Comparison of ENCODE assay signal across 14 mouse cellular contexts in genomic region chr4:55672288-55672687, GRCm38 (mm10).
DNase-seq lines count a peak whose midpoint lies in the region; ATAC-seq and TF ChIP-seq lines count a peak whose summit lies in the region.
"Had no signal": no experiment of that assay in that cellular context is flagged by ENCODE, and none has a peak within 500 bp of the region (broad histone marks: within the 10 kb centered on the region; RNA-seq: fewer than 3 reads in every experiment).

No protein-coding gene starts in this region.

- H3K4me2 ChIP-seq in heart, embryonic 12.5 days = no peak overlapping the region
- H3K4me2 ChIP-seq in kidney, embryonic 16.5 days (replicated peaks; ENCODE audit: low read depth, low read length) = no peak overlapping the region

- H3K36me3 ChIP-seq in heart, embryonic 12.5 days = no peaks in the 10 kb centered on the region
- H3K36me3 ChIP-seq in kidney, embryonic 16.5 days (ENCODE audit: insufficient read depth, low read length) = no peaks in the 10 kb centered on the region
- H3K36me3 ChIP-seq: G1E had no signal

- no peaks in the 10 kb centered on the region for H3K9me3 ChIP-seq in heart, embryonic 12.5 days (replicated peaks)
- H3K9me3 ChIP-seq in kidney, embryonic 16.5 days (ENCODE audit: low read length) = no peaks in the 10 kb centered on the region

- no peak overlapping the region for H3K9ac ChIP-seq in heart, embryonic 12.5 days
- no peak overlapping the region for H3K9ac ChIP-seq in kidney, embryonic 16.5 days (replicated peaks; ENCODE audit: low read length)
- H3K9ac ChIP-seq: liver, embryonic 14.5 days had no signal

- intact Hi-C loops in heart, postnatal 14 days (cut with DNase I) = no loop called here
- intact Hi-C loops in left cerebral cortex, adult 2 months (cut with DNase I) = no loop called here

- H3K4me3 ChIP-seq in heart, embryonic 12.5 days = no peak overlapping the region
- H3K4me3 ChIP-seq in kidney, embryonic 16.5 days (ENCODE audit: low read length) = no peak overlapping the region
- H3K4me3 ChIP-seq in left cerebral cortex, adult 2 months = no peak overlapping the region

- TF ChIP-seq CTCF in left cerebral cortex, adult 2 months (IDR thresholded peaks at IDR 0.05) = no peak

- DNase-seq in heart, adult 18-20 months = peak; percentile 40 to 83
- peak; percentile 29 to 31 for DNase-seq in heart, postnatal 14 days
- DNase-seq in lung, postnatal 14 days = peak; percentile 50
- no peak for DNase-seq in left cerebral cortex, adult 2 months (ENCODE audit: extremely low spot score in 1 of 2, low spot score in 2 of 2)
- no peak for DNase-seq in thymus, adult 18-20 months
- DNase-seq: cerebellum, adult 9-11 months; gastrocnemius, postnatal 36 days; left cerebral cortex, postnatal 4 days; right cerebral cortex, adult 18-20 months had no signal

- WGBS in heart, embryonic 12.5 days = 55% methylated on average over 6 of the region's 6 CpGs
- 38% methylated on average over 6 of the region's 6 CpGs for WGBS in kidney, embryonic 16.5 days

- 0 out of 2 replicates have a peak, but pooled peaks cover 11% of the 10 kb centered on the region for H3K4me1 ChIP-seq in heart, embryonic 12.5 days (replicated peaks)
- no peaks in the 10 kb centered on the region for H3K4me1 ChIP-seq in kidney, embryonic 16.5 days (ENCODE audit: insufficient read depth, low read length)

- ATAC-seq in heart, embryonic 12.5 days (ENCODE audit: insufficient number of reproducible peaks, low FRiP score) = no peak
- ATAC-seq in kidney, embryonic 16.5 days (ENCODE audit: low FRiP score, low TSS enrichment) = peak; percentile 49; the same call in 1 of the 2 replicates
- no peak for ATAC-seq in megakaryocyte-erythroid progenitor cell, adult 5-6 weeks (replicated peaks; ENCODE audit: low FRiP score, low TSS enrichment, poor library complexity, severe bottlenecking)

- H3K27me3 ChIP-seq in heart, embryonic 12.5 days (replicated peaks) = peaks cover 13% of the 10 kb centered on the region; the same call in 1 of the 2 replicates
- H3K27me3 ChIP-seq in kidney, embryonic 16.5 days (ENCODE audit: insufficient read depth, low read length) = no peaks in the 10 kb centered on the region

- no peak overlapping the region for H3K27ac ChIP-seq in heart, embryonic 12.5 days (ENCODE audit: poor library complexity, severe bottlenecking)
- no peak overlapping the region for H3K27ac ChIP-seq in kidney, embryonic 16.5 days (ENCODE audit: low read length)
- no peak overlapping the region for H3K27ac ChIP-seq in left cerebral cortex, adult 2 months
- H3K27ac ChIP-seq: liver, embryonic 14.5 days had no signal

Comparison
In these comparisons a context has a peak if more than half of its experiments do, and no peak if none do; other contexts are left out.
1. DNase-seq: peak in heart, adult 18-20 months (2 of 2), heart, postnatal 14 days (2 of 2) and lung, postnatal 14 days (single experiment); none in left cerebral cortex, adult 2 months (0 of 2) and thymus, adult 18-20 months (0 of 2).